Mouse (Mus musculus) stomach, embryonic 15.5 days (tissue): ENCODE measurements around the gene Gm10717. TPM values are rescaled to one million over a fixed set of nuclear protein-coding genes. Genes with fewer than 3 reads are reported as not detected.
"Not testable (repeated sequence)": the region's sequence is repeated elsewhere in the genome, so short reads cannot be mapped to it uniquely, and the experiment has no call there.

ENCODE experiments used
- ATAC-seq: fragments of 200-750 bp; cut with Nextera tagmentation; 2 replicates; pipeline ENCODE4 v1.8.0; 2017; ENCODE audit warnings: low read depth, moderate number of reproducible peaks, moderate TSS enrichment; ENCODE audit not compliant: insufficient read depth, low FRiP score
- H3K27ac ChIP-seq: fragments of 300-500 bp; sonication (generic); 2 replicates; pipeline ENCODE4 v1.5.1; 2015; ENCODE audit warnings: mild to moderate bottlenecking, inconsistent platforms
- H3K27me3 ChIP-seq: fragments of 300-500 bp; sonication (generic); replicated peaks from 2 replicates; pipeline ENCODE4 v1.6.1; 2015; ENCODE audit warnings: inconsistent platforms
- H3K36me3 ChIP-seq: fragments of 300-500 bp; sonication (generic); 2 replicates; pipeline ENCODE4 v1.6.1; 2015; ENCODE audit warnings: inconsistent platforms
- H3K4me1 ChIP-seq: fragments of 300-500 bp; sonication (generic); 2 replicates; pipeline ENCODE4 v1.6.1; 2015; ENCODE audit warnings: inconsistent platforms
- H3K4me2 ChIP-seq: fragments of 300-500 bp; sonication (generic); 2 replicates; pipeline ENCODE4 v1.6.1; 2015; ENCODE audit warnings: mild to moderate bottlenecking, inconsistent platforms
- H3K4me3 ChIP-seq: fragments of 300-500 bp; sonication (generic); replicated peaks from 2 replicates; pipeline ENCODE4 v1.5.1; 2015; ENCODE audit warnings: inconsistent platforms
- H3K9ac ChIP-seq: fragments of 300-500 bp; sonication (generic); 2 replicates; pipeline ENCODE4 v1.6.1; 2015; ENCODE audit warnings: inconsistent platforms
- H3K9me3 ChIP-seq: fragments of 300-500 bp; sonication (generic); 2 replicates; pipeline ENCODE4 v1.6.1; 2016; ENCODE audit warnings: inconsistent platforms
- WGBS: fragments of 180-500 bp; shearing (Covaris S2); methylation state at CpG from one replicate; pipeline ENCODE4 v1.1.7; 2015; 5-methylcytosine and 5-hydroxymethylcytosine counted together
- polyA plus RNA-seq: library from polyadenylated mRNA; unstranded; fragments of >200 nt; fragmentation: Nextera tagmentation; extraction: Ambion mirVana; gene quantifications from 2 replicates; pipeline ENCODE4 v1.2.1, GENCODE M21; 2015

Gene Gm10717
- not detected in 2 replicates for polyA plus RNA-seq

- not testable (repeated sequence) for ATAC-seq, H3K9ac ChIP-seq
- 71% methylated on average over 12 of the region's 12 CpGs for WGBS
These were observed at the start of gene Gm10717 for GRCm38 (mm10) chr9:3024912-3025467. Gm10717 (plus strand) TSS chr9:3025417.

GRCm38 (mm10) chr9:3000445-3000972 lies 24.7 kb upstream of the Gm10717 start, which contains the start of gene Gm10722:
Gm10722 (plus strand) TSS chr9:3000922.
- H3K9me3 ChIP-seq, H3K4me3 ChIP-seq, H3K36me3 ChIP-seq, H3K9ac ChIP-seq, H3K4me2 ChIP-seq, ATAC-seq, H3K4me1 ChIP-seq, H3K27me3 ChIP-seq, H3K27ac ChIP-seq: not testable (repeated sequence)
- WGBS = 71% methylated on average over 12 of the region's 12 CpGs

More at GRCm38 (mm10) chr9:3024912-3025467, at the start of gene Gm10717:
- H3K27ac ChIP-seq, H3K27me3 ChIP-seq, H3K4me1 ChIP-seq, H3K36me3 ChIP-seq, H3K9me3 ChIP-seq, H3K4me3 ChIP-seq, H3K4me2 ChIP-seq: not testable (repeated sequence)

GRCm38 (mm10) chr9:3001006-3001405 lies 24.2 kb upstream of the Gm10717 start:
- 62% methylated on average over 8 of the region's 8 CpGs for WGBS

DNA sequence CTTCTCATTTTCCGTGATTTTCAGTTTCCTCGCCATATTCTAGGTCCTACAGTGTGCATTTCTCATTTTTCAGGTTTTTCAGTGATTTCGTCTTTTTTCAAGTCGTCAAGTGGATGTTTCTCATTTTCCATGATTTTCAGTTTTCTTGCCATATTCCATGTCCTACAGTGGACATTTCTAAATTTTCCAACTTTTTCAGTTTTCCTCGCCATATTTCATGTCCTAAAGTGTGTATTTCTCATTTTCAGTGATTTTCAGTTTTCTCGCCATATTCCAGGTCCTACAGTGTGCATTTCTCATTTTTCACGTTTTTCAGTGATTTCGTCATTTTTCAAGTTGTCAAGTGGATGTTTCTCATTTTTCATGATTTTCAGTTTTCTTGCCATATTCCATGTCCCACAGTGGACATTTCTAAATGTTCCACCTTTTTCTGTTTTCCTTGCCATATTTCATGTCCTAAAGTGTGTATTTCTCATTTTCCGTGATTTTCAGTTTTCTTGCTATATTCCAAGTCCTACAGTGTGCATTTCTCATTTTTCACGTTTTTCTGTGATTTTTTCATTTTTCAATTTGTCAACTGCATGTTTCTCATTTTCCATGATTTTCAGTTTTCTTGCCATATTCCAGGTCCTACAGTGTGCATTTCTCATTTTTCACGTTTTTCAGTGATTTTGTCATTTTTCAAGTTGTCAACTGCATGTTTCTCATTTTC lies 23.1 kb upstream of the Gm10717 start:
- H3K9me3 ChIP-seq, H3K9ac ChIP-seq, H3K4me1 ChIP-seq, H3K4me2 ChIP-seq, H3K36me3 ChIP-seq, H3K4me3 ChIP-seq, H3K27ac ChIP-seq, H3K27me3 ChIP-seq: not testable (repeated sequence)
- peak; percentile 77 for ATAC-seq
- 64% methylated on average over 9 of the region's 11 CpGs for WGBS

More at GRCm38 (mm10) chr9:3001006-3001405, 24.2 kb upstream of the Gm10717 start:
- H3K27ac ChIP-seq, H3K9ac ChIP-seq, H3K36me3 ChIP-seq, H3K4me3 ChIP-seq, ATAC-seq, H3K9me3 ChIP-seq, H3K4me1 ChIP-seq, H3K4me2 ChIP-seq, H3K27me3 ChIP-seq: not testable (repeated sequence)

DNA sequence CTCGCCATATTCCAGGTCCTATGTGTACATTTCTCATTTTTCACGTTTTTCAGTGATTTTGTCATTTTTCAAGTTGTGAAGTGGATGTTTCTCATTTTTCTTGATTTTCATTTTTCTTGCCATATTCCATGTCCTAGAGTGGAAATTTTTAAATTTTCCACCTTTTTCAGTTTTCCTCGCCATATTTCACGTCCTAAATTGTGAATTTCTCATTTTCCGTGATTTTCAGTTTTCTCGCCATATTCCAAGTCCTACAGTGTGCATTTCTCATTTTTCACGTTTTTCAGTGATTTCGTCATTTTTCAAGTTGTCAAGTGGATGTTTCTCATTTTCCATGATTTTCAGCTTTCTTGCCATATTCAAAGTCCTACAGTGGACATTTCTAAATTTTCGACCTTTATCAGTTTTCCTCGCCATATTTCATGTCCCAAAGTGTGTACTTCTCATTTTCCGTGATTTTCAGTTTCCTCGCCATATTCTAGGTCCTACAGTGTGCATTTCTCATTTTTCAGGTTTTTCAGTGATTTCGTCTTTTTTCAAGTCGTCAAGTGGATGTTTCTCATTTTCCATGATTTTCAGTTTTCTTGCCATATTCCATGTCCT lies 22.3 kb upstream of the Gm10717 start, which contains the start of gene Gm11168:
TSS of gene Gm11168 (plus strand) at position 553 of the 603 bp plus-strand sequence.
- H3K9me3 ChIP-seq, H3K36me3 ChIP-seq, H3K27ac ChIP-seq, H3K4me1 ChIP-seq, H3K4me3 ChIP-seq, ATAC-seq, H3K27me3 ChIP-seq, H3K4me2 ChIP-seq, H3K9ac ChIP-seq: not testable (repeated sequence)
- WGBS = 72% methylated on average over 6 of the region's 14 CpGs

DNA sequence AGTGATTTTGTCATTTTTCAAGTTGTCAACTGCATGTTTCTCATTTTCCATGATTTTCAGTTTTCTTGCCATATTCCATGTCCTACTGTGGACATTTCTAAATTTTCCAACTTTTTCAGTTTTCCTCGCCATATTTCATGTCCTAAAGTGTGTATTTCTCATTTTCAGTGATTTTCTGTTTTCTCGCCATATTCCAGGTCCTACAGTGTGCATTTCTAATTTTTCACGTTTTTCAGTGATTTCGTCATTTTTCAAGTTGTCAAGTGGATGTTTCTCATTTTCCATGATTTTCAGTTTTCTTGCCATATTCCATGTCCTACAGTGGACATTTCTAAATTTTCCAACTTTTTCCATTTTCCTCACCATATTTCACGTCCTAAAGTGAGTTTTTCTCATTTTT lies 19.0 kb upstream of the Gm10717 start:
- not testable (repeated sequence) for ATAC-seq, H3K27ac ChIP-seq, H3K4me2 ChIP-seq, H3K9me3 ChIP-seq, H3K9ac ChIP-seq, H3K36me3 ChIP-seq, H3K4me1 ChIP-seq, H3K27me3 ChIP-seq, H3K4me3 ChIP-seq
- WGBS = 83% methylated on average over 1 of the region's 5 CpGs

- not testable (repeated sequence) for H3K4me1 ChIP-seq, H3K9me3 ChIP-seq, H3K4me2 ChIP-seq, H3K9ac ChIP-seq, H3K27ac ChIP-seq, H3K4me3 ChIP-seq, H3K27me3 ChIP-seq, H3K36me3 ChIP-seq
- WGBS = 70% methylated on average over 8 of the region's 8 CpGs
- ATAC-seq = peak; percentile 66
These were observed 18.6 kb upstream of the Gm10717 start for GRCm38 (mm10) chr9:3006636-3007035.

- ATAC-seq = peak; percentile 18; the same call in 1 of the 2 replicates
- 77% methylated on average over 8 of the region's 9 CpGs for WGBS
These were observed 17.9 kb upstream of the Gm10717 start for GRCm38 (mm10) chr9:3007272-3007671.

DNA sequence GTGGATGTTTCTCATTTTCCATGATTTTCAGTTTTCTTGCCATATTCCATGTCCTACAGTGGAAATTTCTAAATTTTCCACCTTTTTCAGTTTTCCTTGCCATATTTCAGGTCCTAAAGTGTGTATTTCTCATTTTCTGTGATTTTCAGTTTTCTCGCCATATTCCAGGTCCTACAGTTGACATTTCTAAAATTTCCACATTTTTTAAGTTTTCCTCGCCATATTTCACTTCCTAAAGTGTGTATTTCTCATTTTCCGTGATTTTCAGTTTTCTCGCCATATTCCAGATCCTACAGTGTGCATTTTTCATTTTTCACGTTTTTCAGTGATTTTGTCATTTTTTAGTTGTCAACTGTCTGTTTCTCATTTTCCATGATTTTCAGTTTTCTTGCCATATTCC lies 15.9 kb upstream of the Gm10717 start:
- not testable (repeated sequence) for H3K9me3 ChIP-seq, H3K36me3 ChIP-seq, H3K9ac ChIP-seq, H3K27ac ChIP-seq, H3K4me1 ChIP-seq, H3K4me2 ChIP-seq, H3K4me3 ChIP-seq, H3K27me3 ChIP-seq
- no CpG with 5 or more reads among the region's 5 CpGs for WGBS
- peak; percentile 24; the same call in 1 of the 2 replicates for ATAC-seq

More at GRCm38 (mm10) chr9:3007272-3007671, 17.9 kb upstream of the Gm10717 start:
- H3K4me2 ChIP-seq, H3K27ac ChIP-seq, H3K9me3 ChIP-seq, H3K27me3 ChIP-seq, H3K36me3 ChIP-seq, H3K9ac ChIP-seq, H3K4me3 ChIP-seq, H3K4me1 ChIP-seq: not testable (repeated sequence)

GRCm38 (mm10) chr9:3012054-3012621 lies 13.1 kb upstream of the Gm10717 start:
- H3K36me3 ChIP-seq, H3K27me3 ChIP-seq, H3K9me3 ChIP-seq, H3K9ac ChIP-seq, H3K4me3 ChIP-seq, H3K4me1 ChIP-seq, H3K27ac ChIP-seq, ATAC-seq, H3K4me2 ChIP-seq: not testable (repeated sequence)
- WGBS = 83% methylated on average over 3 of the region's 7 CpGs

GRCm38 (mm10) chr9:3012733-3013279 lies 12.4 kb upstream of the Gm10717 start, which contains the start of gene Gm10721:
Gm10721 (plus strand) TSS chr9:3013140.
- not testable (repeated sequence) for H3K27me3 ChIP-seq, H3K4me3 ChIP-seq, H3K9me3 ChIP-seq, H3K36me3 ChIP-seq, H3K27ac ChIP-seq, H3K4me2 ChIP-seq, H3K9ac ChIP-seq, H3K4me1 ChIP-seq
- ATAC-seq = peak; percentile 61
- WGBS = no CpG with 5 or more reads among the region's 11 CpGs
